Mouse (Mus musculus) layer of hippocampus, postnatal 36 days (tissue): Measurements from ENCODE around the gene Mmp3. TPM values are rescaled to one million over a fixed set of nuclear protein-coding genes. Genes with fewer than 3 reads are reported as not detected.
"Not testable (repeated sequence)": the region's sequence is repeated elsewhere in the genome, so short reads cannot be mapped to it uniquely, and the experiment has no call there.

Source experiments
- DNase-seq, 2 experiments: peaks; one replicate each; pipeline ENCODE4 v3.0.0; 2022
- total RNA-seq, 2 experiments: library from RNA; stranded (reverse); gene quantifications; 2 replicates each; pipeline ENCODE4 v1.2.3; 2021

Mmp3 gene
- not detected for total RNA-seq

DNA sequence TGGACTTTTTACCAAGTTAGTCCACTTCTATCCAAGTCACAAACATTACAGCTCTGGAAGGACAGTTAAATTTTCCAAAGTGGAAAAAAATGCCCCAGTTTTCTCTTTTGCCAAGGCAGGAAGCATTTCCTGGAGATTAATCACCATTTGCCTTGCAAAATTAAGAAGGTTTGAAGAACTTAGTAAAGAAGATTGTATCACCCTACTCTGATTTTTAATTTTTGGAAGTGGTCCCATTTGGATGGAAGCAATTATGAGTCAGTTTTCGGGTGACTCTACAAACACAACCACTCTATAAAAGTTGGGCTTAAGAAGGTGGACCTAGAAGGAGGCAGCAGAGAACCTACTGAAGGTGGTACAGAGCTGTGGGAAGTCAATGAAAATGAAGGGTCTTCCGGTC, at the start of gene Mmp3:
Gene Mmp3, plus strand, starts transcription at position 301 of the 400 bp plus-strand sequence.
- no peak for DNase-seq

DNA sequence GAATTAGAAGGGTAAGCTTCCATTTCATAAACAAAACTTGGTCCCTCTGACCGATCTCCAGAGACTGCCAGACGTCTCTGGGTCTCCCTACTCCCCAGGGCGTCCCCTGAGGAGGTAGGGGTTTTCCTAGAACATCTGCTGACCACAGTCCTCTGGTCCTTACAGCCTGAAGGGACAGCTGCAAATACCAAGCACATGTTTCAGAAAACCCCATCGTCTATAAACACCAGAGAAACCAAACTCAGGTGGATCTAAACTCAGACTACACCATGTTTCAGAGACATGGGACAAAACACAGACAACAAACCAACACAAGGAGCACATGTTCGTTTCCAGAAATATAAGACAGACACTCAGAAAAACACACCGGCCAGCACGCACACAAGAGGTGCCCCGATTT, 49.1 kb upstream of the Mmp3 start:
- not testable (repeated sequence) for DNase-seq

DNA sequence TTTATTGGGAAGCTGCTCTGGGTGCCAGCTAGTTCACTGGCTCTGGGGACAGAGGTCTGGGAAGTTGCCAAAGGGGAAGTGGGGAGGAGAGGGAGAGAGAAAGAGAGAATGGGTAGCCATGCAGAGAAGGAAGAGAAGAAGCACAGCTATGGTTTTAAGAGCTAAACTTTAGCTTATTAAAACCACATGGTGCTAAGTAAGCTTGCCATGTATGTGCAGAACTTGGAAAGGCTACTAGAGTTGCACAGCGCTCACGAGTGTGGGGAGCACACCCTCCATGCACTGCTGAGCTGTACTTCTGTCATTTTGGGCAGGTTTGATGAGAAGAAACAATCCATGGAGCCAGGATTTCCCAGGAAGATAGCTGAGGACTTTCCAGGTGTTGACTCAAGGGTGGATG, 7.7 kb downstream of the Mmp3 start:
- no peak for DNase-seq

DNA sequence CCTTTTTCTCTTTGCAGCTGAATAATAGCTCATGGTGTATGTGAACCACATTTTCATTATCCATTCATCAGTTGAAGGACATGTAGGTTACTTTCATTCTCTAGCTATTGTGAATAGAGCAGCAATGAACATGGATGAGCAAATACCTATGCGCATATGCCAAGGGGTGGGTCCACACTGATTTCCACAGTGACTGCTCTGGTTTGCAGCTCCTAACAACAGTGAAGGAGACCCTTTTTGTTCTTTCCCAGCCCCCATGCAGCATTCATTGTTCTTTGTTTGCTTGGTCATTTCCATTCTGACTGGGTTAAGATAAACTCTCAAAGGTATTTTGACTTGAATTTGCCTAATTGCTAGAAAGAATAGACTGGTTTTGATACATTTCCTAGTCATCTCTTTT, 24.6 kb downstream of the Mmp3 start:
- no peak for DNase-seq

DNA sequence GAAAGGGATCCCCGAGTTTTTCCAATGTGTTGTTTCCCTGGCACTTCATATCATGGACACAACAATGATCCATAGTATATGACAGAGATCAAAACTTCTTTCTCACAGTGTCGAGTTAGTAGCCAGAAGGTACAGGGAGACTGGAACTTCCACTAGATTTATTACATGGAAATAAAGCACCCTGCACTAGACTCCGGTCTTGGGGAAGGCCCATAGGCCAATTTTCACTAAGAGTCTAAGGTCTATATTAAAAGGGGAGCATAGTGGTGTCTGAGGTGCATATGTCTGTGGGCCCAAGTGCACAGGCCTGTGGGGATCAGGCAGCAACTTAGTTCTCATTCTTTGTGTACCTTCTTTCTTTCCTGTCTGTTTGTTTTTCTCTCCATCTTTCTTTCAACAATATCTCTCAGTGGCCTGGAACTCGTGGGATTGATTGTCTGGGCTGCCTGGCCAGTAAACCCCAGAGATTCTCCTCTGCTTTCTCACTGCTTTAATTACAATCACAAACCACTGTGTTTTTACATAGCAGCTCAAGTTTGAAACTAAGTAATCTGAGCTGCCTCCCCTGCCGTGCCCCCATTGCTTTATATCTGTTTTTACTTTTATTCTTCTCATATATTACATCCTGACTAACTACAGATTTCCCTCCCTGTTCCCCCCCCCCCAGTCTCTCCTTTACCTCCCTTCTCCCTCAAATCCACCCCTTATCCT, 38.2 kb downstream of the Mmp3 start:
- no peak for DNase-seq

DNA sequence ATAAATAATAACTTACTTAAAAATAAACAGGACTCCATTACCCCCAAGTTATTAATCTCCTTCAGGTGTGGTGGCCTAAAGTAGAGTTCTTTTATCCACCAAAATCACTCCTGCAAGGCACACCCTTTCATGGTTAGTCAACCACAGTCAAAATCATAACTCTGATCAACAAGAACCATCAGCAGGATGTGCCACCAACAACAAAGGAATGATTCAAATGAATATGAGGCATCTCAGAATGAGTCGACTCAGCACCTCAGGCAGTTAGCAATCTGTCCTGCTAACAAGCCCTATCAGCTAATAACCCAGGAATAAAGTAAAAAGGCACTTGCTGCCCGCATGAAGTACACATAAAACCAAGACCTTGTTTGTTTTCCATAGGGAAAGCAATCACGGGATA, 55.5 kb downstream of the Mmp3 start:
- DNase-seq = no peak

DNA sequence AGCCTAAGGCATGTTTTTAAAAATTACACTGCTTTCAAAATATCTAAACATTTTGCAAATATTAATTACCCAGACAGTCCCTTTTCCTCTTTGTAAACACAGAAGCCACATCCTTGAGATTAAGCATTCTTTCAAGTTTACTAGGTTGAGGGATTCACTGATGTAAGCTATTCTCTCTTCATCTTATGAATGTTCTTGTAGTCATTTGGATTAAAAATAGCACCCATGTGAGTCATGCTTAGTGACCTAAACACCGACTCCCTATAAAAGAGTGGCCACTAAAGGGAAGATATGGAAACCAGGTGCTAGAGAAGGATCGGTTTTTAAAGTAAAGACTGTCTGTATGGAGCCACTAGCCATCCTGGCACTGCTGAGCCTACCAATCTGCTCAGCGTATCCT, 56.4 kb downstream of the Mmp3 start, which contains the start of gene Mmp10:
Gene Mmp10, plus strand, starts transcription at position 302 of the 400 bp plus-strand sequence.
- no peak for DNase-seq

Other genes starting within 250 kb of the Mmp3 start
- not detected for gene Mmp13, start 173.3 kb upstream of the Mmp3 start, total RNA-seq
- not detected for gene Mmp12, start 101.4 kb upstream of the Mmp3 start, total RNA-seq
- not detected for gene Mmp1b, start 57.8 kb upstream of the Mmp3 start, total RNA-seq
- not detected for gene Mmp10, start 56.5 kb downstream of the Mmp3 start, total RNA-seq
- gene Mmp8, start 112.6 kb downstream of the Mmp3 start, total RNA-seq = not detected
- gene Mmp27, start 125.6 kb downstream of the Mmp3 start, total RNA-seq = not detected
- not detected for gene Mmp20, start 182.4 kb downstream of the Mmp3 start, total RNA-seq
- gene Mmp7, start 246.3 kb downstream of the Mmp3 start, total RNA-seq = not detected